Mouse (Mus musculus) forebrain, embryonic 16.5 days (tissue): Measurements from ENCODE around the gene Cbx2. TPM values are rescaled to one million over a fixed set of nuclear protein-coding genes. Genes with fewer than 3 reads are reported as not detected.

Source experiments
- ATAC-seq: fragments of 200-750 bp; cut with Nextera tagmentation; 2 replicates; pipeline ENCODE4 v1.8.0; 2017; ENCODE audit warnings: mild to moderate bottlenecking, moderate library complexity
- H3K27ac ChIP-seq: fragments of 300-500 bp; sonication (generic); 2 replicates; pipeline ENCODE4 v1.5.1; 2014; ENCODE audit warnings: low read length, control low read depth
- H3K27me3 ChIP-seq: fragments of 300-500 bp; sonication (generic); replicated peaks from 2 replicates; pipeline ENCODE4 v1.6.1; 2014; ENCODE audit warnings: low read length; ENCODE audit not compliant: control insufficient read depth, insufficient read depth
- H3K36me3 ChIP-seq: fragments of 300-500 bp; sonication (generic); 2 replicates; pipeline ENCODE4 v1.6.1; 2014; ENCODE audit not compliant: control insufficient read depth, insufficient read depth
- H3K4me1 ChIP-seq: fragments of 300-500 bp; sonication (generic); replicated peaks from 2 replicates; pipeline ENCODE4 v1.6.1; 2014; ENCODE audit warnings: low read length; ENCODE audit not compliant: control insufficient read depth, insufficient read depth
- H3K4me2 ChIP-seq: fragments of 300-500 bp; sonication (generic); 2 replicates; pipeline ENCODE4 v1.6.1; 2014; ENCODE audit warnings: mild to moderate bottlenecking, low read length, control low read depth
- H3K4me3 ChIP-seq: fragments of 300-500 bp; sonication (generic); replicated peaks from 2 replicates; pipeline ENCODE4 v1.5.1; 2014; ENCODE audit warnings: mild to moderate bottlenecking, low read length, control low read depth
- H3K9ac ChIP-seq: fragments of 300-500 bp; sonication (generic); replicated peaks from 2 replicates; pipeline ENCODE4 v1.6.1; 2014; ENCODE audit warnings: low read depth, low read length, control low read depth
- H3K9me3 ChIP-seq: fragments of 300-500 bp; sonication (generic); 2 replicates; pipeline ENCODE4 v1.6.1; 2016; ENCODE audit warnings: low read length; ENCODE audit not compliant: control insufficient read depth
- WGBS: fragments of 180-500 bp; shearing (Covaris S2); extraction: QIAGEN DNeasy Blood & Tissue Kit; methylation state at CpG from one replicate; pipeline ENCODE4 v1.1.7; 2014; 5-methylcytosine and 5-hydroxymethylcytosine counted together
- polyA plus RNA-seq: library from polyadenylated mRNA; unstranded; fragments of >200 nt; fragmentation: Nextera tagmentation; extraction: Ambion mirVana; gene quantifications from 2 replicates; pipeline ENCODE4 v1.2.1, GENCODE M21; 2015

The Cbx2 gene
- polyA plus RNA-seq = 24.9 and 26.7 TPM in 2 replicates

- peaks cover 42% of the 10 kb centered on the region for H3K4me1 ChIP-seq
- peak; percentile 97 for ATAC-seq
- H3K4me3 ChIP-seq = peak within 1 kb of the TSS; percentile 54
- H3K4me2 ChIP-seq = peak within 1 kb of the TSS; percentile 78
- WGBS = under 1% methylated on average over 88 of the region's 99 CpGs
- peak within 1 kb of the TSS; percentile 92 for H3K9ac ChIP-seq
- peak within 1 kb of the TSS; percentile 81 for H3K27ac ChIP-seq
- H3K27me3 ChIP-seq = peaks cover 6% of the 10 kb centered on the region; the same call in 1 of the 2 replicates
- peaks cover 17% of the 10 kb centered on the region for H3K36me3 ChIP-seq
- H3K9me3 ChIP-seq = no peaks in the 10 kb centered on the region
Observed at GRCm38 (mm10) chr11:119022895-119023615, at the start of gene Cbx2. Cbx2 (plus strand) TSS chr11:119022962.

- 86% methylated on average over 7 of the region's 7 CpGs for WGBS
- Histone ChIP-seq H3K4me1 (peaks cover 24% of the 10 kb centered on the region), H3K9ac (no peak overlapping the region), H3K9me3 (no peaks in the 10 kb centered on the region), H3K27ac (no peak overlapping the region), H3K4me2 (no peak overlapping the region), H3K4me3 (no peak overlapping the region), H3K36me3 (no peaks in the 10 kb centered on the region), H3K27me3 (0 out of 2 replicates have a peak, but pooled peaks cover 3% of the 10 kb centered on the region)
- ATAC-seq = no peak
Observed at GRCm38 (mm10) chr11:118974340-118974739, 48.4 kb upstream of the Cbx2 start.

- peaks cover 24% of the 10 kb centered on the region for H3K4me1 ChIP-seq
- no peaks in the 10 kb centered on the region for H3K9me3 ChIP-seq
- 0 out of 2 replicates have a peak, but pooled peaks have one; percentile 16 for ATAC-seq
- H3K27me3 ChIP-seq = 0 out of 2 replicates have a peak, but pooled peaks cover 3% of the 10 kb centered on the region
- peak overlapping the region; percentile 42 for H3K9ac ChIP-seq
- peak overlapping the region; percentile 46 for H3K4me2 ChIP-seq
- no peak overlapping the region for H3K27ac ChIP-seq
- peak overlapping the region; percentile 12; the same call in 1 of the 2 replicates for H3K4me3 ChIP-seq
- 2% methylated on average over 10 of the region's 10 CpGs for WGBS
- H3K36me3 ChIP-seq = no peaks in the 10 kb centered on the region
Observed at GRCm38 (mm10) chr11:118975427-118975826, 47.3 kb upstream of the Cbx2 start.

GRCm38 (mm10) chr11:118975917-118976316 is 46.8 kb upstream of the Cbx2 start:
- Histone ChIP-seq H3K27ac (no peak overlapping the region), H3K9ac (peak overlapping the region; percentile 42), H3K4me1 (peaks cover 24% of the 10 kb centered on the region), H3K36me3 (no peaks in the 10 kb centered on the region), H3K27me3 (0 out of 2 replicates have a peak, but pooled peaks cover 3% of the 10 kb centered on the region), H3K9me3 (no peaks in the 10 kb centered on the region), H3K4me3 (peak overlapping the region; percentile 12; the same call in 1 of the 2 replicates), H3K4me2 (peak overlapping the region; percentile 46)
- ATAC-seq = no peak
- WGBS = 14% methylated on average over 12 of the region's 12 CpGs

- Histone ChIP-seq H3K27me3 (0 out of 2 replicates have a peak, but pooled peaks cover 3% of the 10 kb centered on the region), H3K9ac (no peak overlapping the region), H3K27ac (no peak overlapping the region), H3K9me3 (no peaks in the 10 kb centered on the region), H3K4me2 (no peak overlapping the region), H3K4me1 (peaks cover 6% of the 10 kb centered on the region), H3K4me3 (no peak overlapping the region), H3K36me3 (no peaks in the 10 kb centered on the region)
- WGBS = 69% methylated on average over 2 of the region's 2 CpGs
- ATAC-seq = no peak
Observed at GRCm38 (mm10) chr11:118980388-118980787, 42.4 kb upstream of the Cbx2 start.

- Histone ChIP-seq H3K4me1 (no peaks in the 10 kb centered on the region), H3K4me3 (no peak overlapping the region), H3K36me3 (no peaks in the 10 kb centered on the region), H3K9ac (no peak overlapping the region), H3K27me3 (0 out of 2 replicates have a peak, but pooled peaks cover 3% of the 10 kb centered on the region), H3K4me2 (no peak overlapping the region), H3K27ac (no peak overlapping the region), H3K9me3 (no peaks in the 10 kb centered on the region)
- ATAC-seq = no peak
- 63% methylated on average over 18 of the region's 18 CpGs for WGBS
Observed at GRCm38 (mm10) chr11:118981012-118981776, 41.6 kb upstream of the Cbx2 start.

GRCm38 (mm10) chr11:118982593-118983113 is 40.1 kb upstream of the Cbx2 start:
- Histone ChIP-seq H3K9me3 (no peaks in the 10 kb centered on the region), H3K27me3 (0 out of 2 replicates have a peak, but pooled peaks cover 3% of the 10 kb centered on the region), H3K4me2 (no peak overlapping the region), H3K27ac (no peak overlapping the region), H3K4me1 (no peaks in the 10 kb centered on the region), H3K36me3 (no peaks in the 10 kb centered on the region), H3K9ac (no peak overlapping the region), H3K4me3 (no peak overlapping the region)
- no peak for ATAC-seq
- 49% methylated on average over 12 of the region's 12 CpGs for WGBS

- 56% methylated on average over 5 of the region's 5 CpGs for WGBS
- H3K4me1 ChIP-seq = no peaks in the 10 kb centered on the region
- no peaks in the 10 kb centered on the region for H3K27me3 ChIP-seq
- H3K4me3 ChIP-seq = no peak overlapping the region
- ATAC-seq = no peak
- no peaks in the 10 kb centered on the region for H3K9me3 ChIP-seq
- H3K27ac ChIP-seq = no peak overlapping the region
- H3K4me2 ChIP-seq = no peak overlapping the region
- H3K9ac ChIP-seq = no peak overlapping the region
- H3K36me3 ChIP-seq = no peaks in the 10 kb centered on the region
Observed at GRCm38 (mm10) chr11:118985571-118985970, 37.2 kb upstream of the Cbx2 start.

- no peak within 1 kb of the TSS for H3K4me2 ChIP-seq
- H3K4me3 ChIP-seq = no peak within 1 kb of the TSS
- no peaks in the 10 kb centered on the region for H3K4me1 ChIP-seq
- H3K27ac ChIP-seq = no peak within 1 kb of the TSS
- no peaks in the 10 kb centered on the region for H3K36me3 ChIP-seq
- no peak for ATAC-seq
- H3K9ac ChIP-seq = no peak within 1 kb of the TSS
- no peaks in the 10 kb centered on the region for H3K9me3 ChIP-seq
- no peaks in the 10 kb centered on the region for H3K27me3 ChIP-seq
- 92% methylated on average over 10 of the region's 10 CpGs for WGBS
Observed at GRCm38 (mm10) chr11:118987999-118988398, 34.8 kb upstream of the Cbx2 start, which contains the start of gene Enpp7. Enpp7 (plus strand) TSS chr11:118988188.
